ENCODE assay signal across 15 mouse cellular contexts in genomic region chr10:56485746-56486145, GRCm38 (mm10).
"Had no signal": no experiment of that assay in that cellular context is flagged by ENCODE, and none has a peak within 500 bp of the region (broad histone marks: within the 10 kb centered on the region; RNA-seq: fewer than 3 reads in every experiment).

No protein-coding gene starts in this region.

- H3K36me3 ChIP-seq: limb, embryonic 10.5 days; liver, embryonic 15.5 days; midbrain, embryonic 10.5 days; midbrain, embryonic 15.5 days; stomach, embryonic 15.5 days had no signal

- ATAC-seq: midbrain, embryonic 15.5 days had no signal

- H3K27me3 ChIP-seq: liver, embryonic 15.5 days; midbrain, embryonic 15.5 days; stomach, embryonic 15.5 days had no signal

- H3K9ac ChIP-seq: liver, embryonic 15.5 days; midbrain, embryonic 15.5 days; stomach, embryonic 15.5 days had no signal

- H3K4me2 ChIP-seq: liver, embryonic 11.5 days; liver, embryonic 15.5 days; midbrain, embryonic 15.5 days; stomach, embryonic 15.5 days had no signal

- H3K27ac ChIP-seq: left cerebral cortex, adult 2 months; limb, embryonic 10.5 days; liver, embryonic 15.5 days; midbrain, embryonic 10.5 days; midbrain, embryonic 15.5 days; stomach, embryonic 15.5 days had no signal

- H3K9me3 ChIP-seq: limb, embryonic 10.5 days; liver, embryonic 15.5 days; midbrain, embryonic 10.5 days; midbrain, embryonic 15.5 days; stomach, embryonic 15.5 days had no signal

- H3K4me3 ChIP-seq: left cerebral cortex, adult 2 months; limb, embryonic 10.5 days; liver, embryonic 15.5 days; midbrain, embryonic 10.5 days; midbrain, embryonic 15.5 days; stomach, embryonic 15.5 days had no signal

- DNase-seq: kidney, adult 18-20 months; kidney, postnatal 10 days; kidney, postnatal 4 days; lung, adult 2 months; lung, postnatal 36 days; right cerebral cortex, postnatal 14 days; thymus, adult 18-20 months; thymus, postnatal 14 days had no signal

- H3K4me1 ChIP-seq: liver, embryonic 15.5 days; midbrain, embryonic 10.5 days; midbrain, embryonic 15.5 days; stomach, embryonic 15.5 days had no signal
